Mouse (Mus musculus) megakaryocyte, embryonic 14.5 days (primary cell): ENCODE data around the gene Arhgap9. TPM values are rescaled to one million over a fixed set of nuclear protein-coding genes. Genes with fewer than 3 reads are reported as not detected.

Experiments used
- H3K27me3 ChIP-seq: replicated peaks from 2 replicates; pipeline ENCODE3; 2012; ENCODE audit warnings: inconsistent platforms
- H3K36me3 ChIP-seq: replicated peaks from 2 replicates; pipeline ENCODE3; 2012; ENCODE audit warnings: low read length, inconsistent platforms, mixed read lengths
- H3K4me1 ChIP-seq: 2 replicates; pipeline ENCODE4 v1.6.1; 2012; ENCODE audit warnings: inconsistent platforms
- H3K4me3 ChIP-seq: replicated peaks from 2 replicates; pipeline ENCODE3; 2012; ENCODE audit warnings: moderate library complexity, mild to moderate bottlenecking, inconsistent platforms
- H3K9me3 ChIP-seq: 2 replicates; pipeline ENCODE4 v1.6.1; 2012; ENCODE audit warnings: inconsistent platforms
- FLI1 ChIP-seq: IDR thresholded peaks from 2 replicates; pipeline ENCODE4 v1.6.1; 2012; ENCODE audit warnings: low read length, inconsistent platforms, mixed read lengths
- GATA1 ChIP-seq: IDR thresholded peaks from 3 replicates; pipeline ENCODE4 v1.6.1; 2012; ENCODE audit warnings: mixed read lengths, low read length, inconsistent platforms, borderline replicate concordance
- polyA plus RNA-seq: library from polyadenylated mRNA; stranded (reverse); fragments of >175 nt; gene quantifications from 2 replicates; pipeline ENCODE4 v1.2.3, GENCODE M21; 2012; ENCODE audit warnings: low replicate concordance; ENCODE audit not compliant: insufficient read depth

Arhgap9 gene
- polyA plus RNA-seq, 1 experiment: 10.4 TPM

- Histone ChIP-seq H3K4me3 (no peak overlapping the region), H3K9me3 (no peaks in the 10 kb centered on the region), H3K36me3 (no peaks in the 10 kb centered on the region), H3K27me3 (peaks cover 68% of the 10 kb centered on the region), H3K4me1 (peaks cover 29% of the 10 kb centered on the region)
- TF ChIP-seq FLI1: no peak
- no peak for TF ChIP-seq GATA1
Observed at GRCm38 (mm10) chr10:127355336-127355735, 33.6 kb downstream of the Arhgap9 start.

- H3K27me3 ChIP-seq: peaks cover 28% of the 10 kb centered on the region
- H3K36me3 ChIP-seq: no peaks in the 10 kb centered on the region
- no peak for TF ChIP-seq GATA1
- TF ChIP-seq FLI1: no peak
- peaks cover 10% of the 10 kb centered on the region for H3K4me1 ChIP-seq
- H3K4me3 ChIP-seq: no peak overlapping the region
- peaks cover 3% of the 10 kb centered on the region; the same call in 1 of the 2 replicates for H3K9me3 ChIP-seq
Observed at GRCm38 (mm10) chr10:127360714-127361113, 39.0 kb downstream of the Arhgap9 start.

- TF ChIP-seq GATA1: no peak
- TF ChIP-seq FLI1: no peak
- H3K4me3 ChIP-seq: no peak overlapping the region
Observed at GRCm38 (mm10) chr10:127367116-127367515, 45.4 kb downstream of the Arhgap9 start.

GRCm38 (mm10) chr10:127368273-127368672 is 46.5 kb downstream of the Arhgap9 start:
- H3K27me3 ChIP-seq: peaks cover 24% of the 10 kb centered on the region
- H3K9me3 ChIP-seq: no peaks in the 10 kb centered on the region
- H3K4me3 ChIP-seq: no peak overlapping the region

More at GRCm38 (mm10) chr10:127367116-127367515, 45.4 kb downstream of the Arhgap9 start:
- Histone ChIP-seq H3K36me3 (no peaks in the 10 kb centered on the region), H3K27me3 (peaks cover 24% of the 10 kb centered on the region), H3K9me3 (peaks cover 3% of the 10 kb centered on the region; the same call in 1 of the 2 replicates), H3K4me1 (no peaks in the 10 kb centered on the region)

GRCm38 (mm10) chr10:127369834-127370820 is 48.4 kb downstream of the Arhgap9 start, which contains the start of gene Inhbc:
Gene Inhbc, minus strand, starts transcription at chr10:127370431.
- TF ChIP-seq GATA1 (no peak), FLI1 (no peak)
- no peak within 1 kb of the TSS for H3K4me3 ChIP-seq
- H3K36me3 ChIP-seq: no peaks in the 10 kb centered on the region
- H3K27me3 ChIP-seq: peaks cover 24% of the 10 kb centered on the region
- no peaks in the 10 kb centered on the region for H3K4me1 ChIP-seq
- H3K9me3 ChIP-seq: no peaks in the 10 kb centered on the region

More at GRCm38 (mm10) chr10:127368273-127368672, 46.5 kb downstream of the Arhgap9 start:
- no peak for TF ChIP-seq FLI1
- TF ChIP-seq GATA1: no peak
- H3K36me3 ChIP-seq: no peaks in the 10 kb centered on the region
- H3K4me1 ChIP-seq: no peaks in the 10 kb centered on the region

GRCm38 (mm10) chr10:127371023-127371422 is 49.3 kb downstream of the Arhgap9 start:
- H3K4me3 ChIP-seq: no peak overlapping the region
- TF ChIP-seq FLI1: no peak
- TF ChIP-seq GATA1: no peak
- H3K9me3 ChIP-seq: peaks cover 2% of the 10 kb centered on the region; the same call in 1 of the 2 replicates
- no peaks in the 10 kb centered on the region for H3K4me1 ChIP-seq
- peaks cover 24% of the 10 kb centered on the region for H3K27me3 ChIP-seq
- no peaks in the 10 kb centered on the region for H3K36me3 ChIP-seq

- Histone ChIP-seq H3K4me1 (peaks cover 30% of the 10 kb centered on the region), H3K36me3 (no peaks in the 10 kb centered on the region), H3K9me3 (peaks cover 4% of the 10 kb centered on the region; the same call in 1 of the 2 replicates), H3K27me3 (no peaks in the 10 kb centered on the region), H3K4me3 (no peak overlapping the region)
- no peak for TF ChIP-seq GATA1
- no peak for TF ChIP-seq FLI1
Observed at GRCm38 (mm10) chr10:127377700-127378099, 55.9 kb downstream of the Arhgap9 start.

Other genes with a start within 250 kb of the Arhgap9 start
- 26.5 and 79.5 TPM in 2 replicates for gene Agap2, start 246.7 kb upstream of the Arhgap9 start, polyA plus RNA-seq
- 140 and 267 TPM in 2 replicates for gene Os9, start 200.8 kb upstream of the Arhgap9 start, polyA plus RNA-seq
- 71.2 and 76.1 TPM in 2 replicates for gene B4galnt1, start 156.7 kb upstream of the Arhgap9 start, polyA plus RNA-seq
- 0.23 and 0.76 TPM in 2 replicates for gene Slc26a10, start 141.3 kb upstream of the Arhgap9 start, polyA plus RNA-seq
- not detected in 2 replicates for gene Arhgef25, start 131.9 kb upstream of the Arhgap9 start, polyA plus RNA-seq
- 51.0 and 171 TPM in 2 replicates for gene Dtx3, start 126.2 kb upstream of the Arhgap9 start, polyA plus RNA-seq
- gene Pip4k2c, start 110.4 kb upstream of the Arhgap9 start, polyA plus RNA-seq: 10.4 and 19.6 TPM in 2 replicates
- 6.6 and 11.4 TPM in 2 replicates for gene Kif5a, start 58.6 kb upstream of the Arhgap9 start, polyA plus RNA-seq
- 176 and 219 TPM in 2 replicates for gene Dctn2, start 55.6 kb upstream of the Arhgap9 start, polyA plus RNA-seq
- gene Mbd6, start 32.9 kb upstream of the Arhgap9 start, polyA plus RNA-seq: 245 and 640 TPM in 2 replicates
- gene Mars, start 10.2 kb upstream of the Arhgap9 start, polyA plus RNA-seq: 26.0 and 101 TPM in 2 replicates
- 0.02 TPM in 1 of 2 replicates, not detected in the other for gene Gli1, start 20.0 kb downstream of the Arhgap9 start, polyA plus RNA-seq
- not detected in 2 replicates for gene Inhbe, start 32.4 kb downstream of the Arhgap9 start, polyA plus RNA-seq
- gene Inhbc, start 48.5 kb downstream of the Arhgap9 start, polyA plus RNA-seq: not detected in 2 replicates
- 139 and 346 TPM in 2 replicates for gene R3hdm2, start 58.4 kb downstream of the Arhgap9 start, polyA plus RNA-seq
- gene Stac3, start 179.7 kb downstream of the Arhgap9 start, polyA plus RNA-seq: 3.9 TPM in 1 of 2 replicates, not detected in the other
- gene Ndufa4l2, start 193.0 kb downstream of the Arhgap9 start, polyA plus RNA-seq: 0.23 and 5.2 TPM in 2 replicates
- 143 and 168 TPM in 2 replicates for gene Shmt2, start 200.5 kb downstream of the Arhgap9 start, polyA plus RNA-seq
- 0.32 TPM in 1 of 2 replicates, not detected in the other for gene Nxph4, start 212.6 kb downstream of the Arhgap9 start, polyA plus RNA-seq